Mouse (Mus musculus) cerebellum, adult 2 months (tissue): ENCODE measurements around the gene Vmn1r127. TPM values are rescaled to one million over a fixed set of nuclear protein-coding genes. Genes with fewer than 3 reads are reported as not detected.
"Not testable (repeated sequence)": the region's sequence is repeated elsewhere in the genome, so short reads cannot be mapped to it uniquely, and the experiment has no call there.

ENCODE experiments used
- DNase-seq, 2 experiments: peaks; one replicate each; pipeline ENCODE4 v3.0.0; 2021
- H3K27ac ChIP-seq: fragments of 200-500 bp; 2 replicates; pipeline ENCODE4 v1.5.1; 2012; ENCODE audit warnings: low read length, control low read depth, inconsistent platforms; ENCODE audit not compliant: insufficient read depth
- H3K27me3 ChIP-seq: fragments of 200-500 bp; 2 replicates; pipeline ENCODE4 v1.6.1; 2012; ENCODE audit warnings: inconsistent platforms, mild to moderate bottlenecking, low read length, moderate library complexity; ENCODE audit not compliant: control insufficient read depth, insufficient read depth
- H3K4me1 ChIP-seq: fragments of 200-500 bp; 2 replicates; pipeline ENCODE4 v1.6.1; 2011; ENCODE audit warnings: low read length; ENCODE audit not compliant: control insufficient read depth, insufficient read depth
- H3K4me3 ChIP-seq: fragments of 200-500 bp; replicated peaks from 2 replicates; pipeline ENCODE3; 2011; ENCODE audit warnings: mild to moderate bottlenecking, low read depth, low read length, control low read depth; ENCODE audit not compliant: insufficient read depth
- WGBS: fragments of 180-500 bp; shearing (Covaris S2); methylation state at CpG from one replicate; pipeline ENCODE4 v1.1.7; 2018; 5-methylcytosine and 5-hydroxymethylcytosine counted together
- polyA plus RNA-seq: library from polyadenylated mRNA; depleted of rRNA; stranded (reverse); fragments of >200 nt; gene quantifications from 2 replicates; pipeline ENCODE4 v1.2.3, GENCODE M21; 2012; rRNA removed

Gene Vmn1r127
- polyA plus RNA-seq, result not detected in 2 replicates

- not testable (repeated sequence) for H3K4me1 ChIP-seq, H3K4me3 ChIP-seq, DNase-seq, H3K27me3 ChIP-seq, H3K27ac ChIP-seq
- no CpG with 5 or more reads among the region's 3 CpGs for WGBS
Observed at GRCm38 (mm10) chr7:21319761-21320160, at the start of gene Vmn1r127. TSS of gene Vmn1r127 (minus strand) at chr7:21319861.

- H3K27me3 ChIP-seq, H3K4me1 ChIP-seq, H3K27ac ChIP-seq, H3K4me3 ChIP-seq, DNase-seq: not testable (repeated sequence)
- WGBS, result no CpG with 5 or more reads among the region's 1 CpGs
Observed at GRCm38 (mm10) chr7:21361191-21361590, 41.5 kb upstream of the Vmn1r127 start, which contains the start of gene Vmn1r129. TSS of gene Vmn1r129 (minus strand) at chr7:21361291.

GRCm38 (mm10) chr7:21349073-21349472, 29.4 kb upstream of the Vmn1r127 start, which contains the start of gene Vmn1r128:
TSS of gene Vmn1r128 (plus strand) at chr7:21349373.
- 64% methylated on average over 1 of the region's 1 CpGs for WGBS

GRCm38 (mm10) chr7:21301367-21301766, 18.3 kb downstream of the Vmn1r127 start, which contains the start of gene Vmn1r126:
TSS of gene Vmn1r126 (minus strand) at chr7:21301467.
- H3K4me1 ChIP-seq, H3K4me3 ChIP-seq, H3K27ac ChIP-seq, H3K27me3 ChIP-seq, DNase-seq: not testable (repeated sequence)
- no CpG with 5 or more reads among the region's 5 CpGs for WGBS

More at GRCm38 (mm10) chr7:21349073-21349472, 29.4 kb upstream of the Vmn1r127 start, which contains the start of gene Vmn1r128:
- not testable (repeated sequence) for H3K27me3 ChIP-seq, DNase-seq, H3K27ac ChIP-seq, H3K4me1 ChIP-seq, H3K4me3 ChIP-seq

GRCm38 (mm10) chr7:21271879-21272278, 47.8 kb downstream of the Vmn1r127 start, which contains the start of gene Vmn1r125:
TSS of gene Vmn1r125 (plus strand) at chr7:21272179.
- 37% methylated on average over 3 of the region's 3 CpGs for WGBS
- H3K4me1 ChIP-seq, H3K4me3 ChIP-seq, DNase-seq, H3K27ac ChIP-seq, H3K27me3 ChIP-seq: not testable (repeated sequence)

Other genes with a start within 250 kb of the Vmn1r127 start
- not detected in 2 replicates for gene Vmn1r121, start 221.3 kb downstream of the Vmn1r127 start, polyA plus RNA-seq
- not detected in 2 replicates for gene Vmn1r122, start 185.7 kb downstream of the Vmn1r127 start, polyA plus RNA-seq
- not detected in 2 replicates for gene Vmn1r123, start 157.7 kb downstream of the Vmn1r127 start, polyA plus RNA-seq
- gene Gm5157, start 129.4 kb downstream of the Vmn1r127 start, polyA plus RNA-seq, result not detected in 2 replicates
- not detected in 2 replicates for gene Vmn1r124, start 59.2 kb downstream of the Vmn1r127 start, polyA plus RNA-seq
- not detected in 2 replicates for gene Vmn1r125, start 47.7 kb downstream of the Vmn1r127 start, polyA plus RNA-seq
- not detected in 2 replicates for gene Vmn1r126, start 18.4 kb downstream of the Vmn1r127 start, polyA plus RNA-seq
- gene Vmn1r128, start 29.5 kb upstream of the Vmn1r127 start, polyA plus RNA-seq, result not detected in 2 replicates
- gene Vmn1r129, start 41.4 kb upstream of the Vmn1r127 start, polyA plus RNA-seq, result not detected in 2 replicates
- gene Gm6882, start 112.9 kb upstream of the Vmn1r127 start, polyA plus RNA-seq, result not detected in 2 replicates
- gene Vmn1r130, start 191.9 kb upstream of the Vmn1r127 start, polyA plus RNA-seq, result not detected in 2 replicates
- gene Vmn1r131, start 226.2 kb upstream of the Vmn1r127 start, polyA plus RNA-seq, result not detected in 2 replicates